Mouse (Mus musculus) heart, adult 2 months (tissue): ENCODE data around the gene Tubal3. TPM values are rescaled to one million over a fixed set of nuclear protein-coding genes. Genes with fewer than 3 reads are reported as not detected.

Experiments
- DNase-seq, 2 experiments: peaks; one replicate each; pipeline ENCODE4 v3.0.0; 2021
- H3K27ac ChIP-seq: fragments of 200-600 bp; 2 replicates; pipeline ENCODE4 v1.8.1; 2022
- H3K27me3 ChIP-seq: fragments of 200-500 bp; 2 replicates; pipeline ENCODE4 v1.6.1; 2012; ENCODE audit warnings: mild to moderate bottlenecking, low read length, inconsistent platforms, mixed read lengths; ENCODE audit not compliant: control insufficient read depth, insufficient read depth
- H3K36me3 ChIP-seq: fragments of 200-500 bp; 2 replicates; pipeline ENCODE4 v1.6.1; 2012; ENCODE audit warnings: low read length, inconsistent platforms; ENCODE audit not compliant: control insufficient read depth, insufficient read depth
- H3K4me1 ChIP-seq: fragments of 200-500 bp; 2 replicates; pipeline ENCODE4 v1.6.1; 2011; ENCODE audit warnings: low read length; ENCODE audit not compliant: control insufficient read depth, insufficient read depth
- H3K4me3 ChIP-seq: fragments of 200-600 bp; 2 replicates; pipeline ENCODE4 v1.8.1; 2022
- H3K79me2 ChIP-seq: fragments of 200-500 bp; replicated peaks from 2 replicates; pipeline ENCODE4 v1.6.1; 2012; ENCODE audit warnings: mild to moderate bottlenecking, inconsistent platforms, low read length, moderate library complexity, mixed read lengths; ENCODE audit not compliant: control insufficient read depth, insufficient read depth
- H3K9ac ChIP-seq: fragments of 200-500 bp; 2 replicates; pipeline ENCODE4 v1.6.1; 2012; ENCODE audit warnings: low read depth, mild to moderate bottlenecking, control low read depth, inconsistent platforms, low read length, mixed read lengths
- CTCF ChIP-seq: fragments of 200-600 bp; IDR thresholded peaks from 2 replicates; pipeline ENCODE4 v1.8.1; 2022; ENCODE audit warnings: antibody characterized with exemption, mild to moderate bottlenecking, moderate library complexity
- EP300 ChIP-seq: fragments of 200-500 bp; IDR thresholded peaks from 2 replicates; pipeline ENCODE4 v1.6.1; 2011; ENCODE audit warnings: low read depth, low read length, control low read depth; ENCODE audit not compliant: insufficient read depth
- POLR2A ChIP-seq: fragments of 200-500 bp; IDR thresholded peaks from 2 replicates; pipeline ENCODE4 v1.6.1; 2011; ENCODE audit warnings: mild to moderate bottlenecking, low read depth, low read length, control low read depth; ENCODE audit not compliant: insufficient read depth
- WGBS: fragments of 180-500 bp; shearing (Covaris S2); methylation state at CpG from one replicate; pipeline ENCODE4 v1.1.7; 2018; 5-methylcytosine and 5-hydroxymethylcytosine counted together
- intact Hi-C: fragments of 180-260 bp; cut with DNase I; formaldehyde crosslinking; loops from one replicate; pipeline ENCODE4 v1.15.1; 2025
- polyA plus RNA-seq: library from polyadenylated mRNA; depleted of rRNA; stranded (reverse); fragments of >200 nt; gene quantifications from 2 replicates; pipeline ENCODE4 v1.2.3, GENCODE M21; 2012
- total RNA-seq, 2 experiments: library from RNA; stranded (reverse); gene quantifications; 2 replicates each; pipeline ENCODE4 v1.2.3; 2021

Gene Tubal3
- total and polyA plus RNA-seq, 3 experiments = not detected

DNA sequence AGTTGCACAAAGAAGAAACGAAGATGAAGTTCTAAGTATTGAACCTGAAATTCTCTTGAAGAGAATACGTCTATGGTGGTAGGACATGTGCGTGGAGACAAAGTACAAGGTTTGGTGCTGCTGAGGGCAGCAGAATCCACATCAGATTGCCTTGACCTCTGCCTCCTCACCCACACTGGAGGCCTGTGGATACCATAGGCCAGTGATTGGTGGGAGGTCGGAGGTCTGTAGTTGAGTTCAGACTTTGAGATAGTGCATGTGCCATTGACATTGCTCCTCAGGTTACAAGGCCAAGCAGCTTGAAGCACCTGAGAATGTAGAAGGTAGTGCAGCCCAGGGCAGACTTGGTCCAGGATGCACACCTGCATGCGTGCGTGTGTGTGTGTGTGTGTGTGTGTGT, 8.0 kb downstream of the Tubal3 start:
- H3K79me2 ChIP-seq = no peaks in the 10 kb centered on the region
- H3K9ac ChIP-seq = no peak overlapping the region
- H3K4me3 ChIP-seq = no peak overlapping the region
- intact Hi-C loops = no loop called here
- H3K27ac ChIP-seq = no peak overlapping the region
- H3K27me3 ChIP-seq = no peaks in the 10 kb centered on the region; the same call in 1 of the 2 replicates
- 86% methylated on average over 6 of the region's 6 CpGs for WGBS
- DNase-seq = no peak
- TF ChIP-seq CTCF (no peak), EP300 (no peak), POLR2A (no peak)
- H3K4me1 ChIP-seq = no peaks in the 10 kb centered on the region
- H3K36me3 ChIP-seq = no peaks in the 10 kb centered on the region

DNA sequence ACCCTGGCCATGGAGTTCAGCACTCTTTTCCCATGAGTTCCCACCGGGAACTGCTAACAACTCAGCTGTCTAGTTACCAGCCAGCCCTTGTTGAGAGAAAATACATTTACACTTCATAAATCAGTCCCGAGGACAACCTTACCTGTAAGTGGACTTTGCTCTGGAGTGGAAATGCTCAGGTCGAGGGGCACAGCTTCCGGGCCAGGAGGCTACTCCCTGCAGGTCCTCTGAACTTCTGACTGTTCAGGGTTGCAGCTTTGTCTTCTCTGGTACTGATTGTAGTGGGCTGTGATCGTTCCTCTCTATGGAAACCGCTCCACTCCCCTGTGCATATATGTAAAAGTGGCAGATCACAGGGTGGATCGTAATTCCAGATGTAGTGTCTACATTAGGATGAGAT, 26.6 kb downstream of the Tubal3 start:
- WGBS = 73% methylated on average over 7 of the region's 7 CpGs
- Histone ChIP-seq H3K27me3 (no peaks in the 10 kb centered on the region), H3K79me2 (no peaks in the 10 kb centered on the region), H3K27ac (no peak overlapping the region), H3K4me1 (no peaks in the 10 kb centered on the region), H3K9ac (no peak overlapping the region), H3K4me3 (no peak overlapping the region), H3K36me3 (no peaks in the 10 kb centered on the region)
- no peak for DNase-seq
- intact Hi-C loops = no loop called here
- TF ChIP-seq CTCF = no peak
- no peak for TF ChIP-seq EP300
- TF ChIP-seq POLR2A = no peak

DNA sequence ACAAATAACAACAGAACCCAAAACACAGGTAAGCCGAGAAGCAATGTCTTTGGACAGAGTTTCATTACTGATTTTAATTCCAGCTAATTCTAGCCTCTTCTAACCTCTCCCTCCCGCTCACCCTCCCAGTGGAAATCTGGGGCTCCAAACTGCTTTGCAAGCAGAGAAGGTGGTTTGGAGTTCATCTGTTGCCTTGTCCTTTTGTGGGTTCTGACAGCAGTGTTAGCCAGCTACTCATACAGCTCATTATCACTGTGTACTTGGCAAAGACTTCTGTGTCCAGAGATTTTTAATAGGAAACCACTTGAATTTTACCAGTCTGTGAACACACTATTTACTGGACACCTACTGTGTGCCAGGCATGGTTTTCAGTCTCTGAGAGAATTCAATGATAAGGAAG, 27.2 kb downstream of the Tubal3 start, which contains the start of gene Ucn3:
TSS of gene Ucn3 (minus strand) at position 101 of the 400 bp plus-strand sequence.
- no peaks in the 10 kb centered on the region for H3K36me3 ChIP-seq
- no peaks in the 10 kb centered on the region for H3K27me3 ChIP-seq
- DNase-seq = no peak
- no peak within 1 kb of the TSS for H3K27ac ChIP-seq
- WGBS = 78% methylated on average over 2 of the region's 2 CpGs
- no peaks in the 10 kb centered on the region for H3K4me1 ChIP-seq
- TF ChIP-seq CTCF (no peak), EP300 (no peak), POLR2A (no peak)
- intact Hi-C loops = no loop called here
- H3K79me2 ChIP-seq = no peaks in the 10 kb centered on the region
- no peak within 1 kb of the TSS for H3K4me3 ChIP-seq
- H3K9ac ChIP-seq = no peak within 1 kb of the TSS

DNA sequence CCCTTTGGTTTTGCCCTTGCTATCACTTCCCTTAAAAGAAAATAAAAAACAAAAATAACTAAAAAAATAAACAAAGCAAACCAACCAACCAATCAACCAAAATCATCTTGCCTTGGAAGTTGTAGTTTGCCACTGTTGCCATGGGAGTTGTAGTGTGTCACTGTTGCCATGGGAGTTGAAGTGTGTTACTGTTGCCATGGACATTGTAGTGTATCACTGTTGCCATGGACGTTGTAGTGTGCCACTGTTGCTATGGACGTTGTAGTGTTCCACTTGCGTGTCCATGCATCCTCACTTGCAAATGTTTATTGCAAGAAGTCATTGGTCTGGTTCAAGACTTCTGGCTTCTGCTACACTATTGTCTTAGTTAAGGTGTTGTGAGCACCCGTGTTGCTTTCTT, 29.2 kb downstream of the Tubal3 start:
- Histone ChIP-seq H3K9ac (no peak overlapping the region), H3K4me3 (no peak overlapping the region), H3K4me1 (no peaks in the 10 kb centered on the region), H3K27ac (no peak overlapping the region), H3K36me3 (no peaks in the 10 kb centered on the region), H3K27me3 (no peaks in the 10 kb centered on the region), H3K79me2 (no peaks in the 10 kb centered on the region)
- intact Hi-C loops = no loop called here
- no peak for DNase-seq
- TF ChIP-seq EP300 (no peak), POLR2A (no peak), CTCF (no peak)
- 86% methylated on average over 4 of the region's 4 CpGs for WGBS

DNA sequence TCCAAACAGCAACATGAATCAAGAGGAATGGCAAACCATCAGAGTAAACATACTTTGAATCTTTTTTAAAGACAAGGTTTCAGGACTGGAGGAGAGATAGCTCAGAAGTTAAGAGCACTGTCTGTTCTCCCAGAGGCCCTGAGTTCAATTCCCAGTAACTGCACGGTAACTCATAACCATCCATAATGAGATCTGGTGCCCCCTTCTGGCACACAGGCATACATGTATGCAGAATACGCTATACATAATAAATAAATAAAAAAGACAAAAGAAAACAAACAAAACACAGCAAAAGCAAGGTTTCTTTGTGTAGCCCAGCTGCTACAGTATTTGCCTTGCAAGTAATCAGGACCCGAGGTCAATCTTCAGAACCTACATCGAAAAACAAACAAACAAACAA, 31.4 kb downstream of the Tubal3 start:
- no peak for DNase-seq
- Histone ChIP-seq H3K4me3 (no peak overlapping the region), H3K4me1 (no peaks in the 10 kb centered on the region), H3K27me3 (no peaks in the 10 kb centered on the region), H3K9ac (no peak overlapping the region), H3K36me3 (no peaks in the 10 kb centered on the region), H3K27ac (no peak overlapping the region), H3K79me2 (no peaks in the 10 kb centered on the region)
- 86% methylated on average over 4 of the region's 4 CpGs for WGBS
- intact Hi-C loops = no loop called here
- TF ChIP-seq CTCF = no peak
- TF ChIP-seq POLR2A = no peak
- TF ChIP-seq EP300 = no peak

DNA sequence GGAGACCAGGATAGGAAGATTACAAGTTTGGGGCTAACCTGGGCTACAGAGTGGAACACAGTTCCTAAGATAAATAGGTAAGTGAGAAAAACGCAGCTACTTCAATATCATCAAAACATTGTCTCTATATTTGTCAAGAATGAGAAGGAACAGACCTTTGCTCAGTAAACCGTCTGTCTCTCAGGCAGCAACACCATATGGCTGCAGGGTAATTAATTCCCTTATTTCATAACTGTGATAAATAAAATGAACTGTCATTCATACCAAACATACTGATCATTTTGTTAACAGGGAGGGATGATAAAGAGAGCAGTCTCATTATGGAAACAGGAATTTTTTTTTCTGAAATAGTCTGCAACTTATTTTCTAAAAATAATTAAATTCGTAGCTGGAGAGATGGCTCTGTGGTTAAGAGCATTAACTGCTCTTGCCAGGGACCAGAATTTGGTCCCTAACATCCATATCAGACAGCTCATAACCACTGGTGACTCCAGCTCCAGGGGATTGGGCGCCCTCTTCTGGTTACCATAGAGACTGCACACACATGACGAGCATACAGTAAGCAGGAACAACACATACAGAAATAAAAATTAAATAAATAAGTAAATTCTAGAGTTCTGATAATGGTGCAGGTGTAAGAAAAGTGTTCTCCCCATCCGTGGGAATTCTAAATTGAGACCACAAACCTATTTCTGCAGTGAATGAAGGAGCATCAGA, 33.3 kb downstream of the Tubal3 start:
- DNase-seq = no peak
- TF ChIP-seq CTCF (no peak), POLR2A (no peak), EP300 (no peak)
- Histone ChIP-seq H3K4me1 (no peaks in the 10 kb centered on the region), H3K27me3 (no peaks in the 10 kb centered on the region), H3K36me3 (no peaks in the 10 kb centered on the region), H3K9ac (no peak overlapping the region), H3K4me3 (no peak overlapping the region), H3K79me2 (no peaks in the 10 kb centered on the region), H3K27ac (no peak overlapping the region)
- intact Hi-C loops = no loop called here
- 76% methylated on average over 6 of the region's 6 CpGs for WGBS
